Mouse (Mus musculus) heart, adult 2 months (tissue): ENCODE results near the gene Strip2.

Source experiments
- CTCF ChIP-seq: fragments of 200-600 bp; IDR thresholded peaks from 2 replicates; pipeline ENCODE4 v1.8.1; 2022; ENCODE audit warnings: antibody characterized with exemption, mild to moderate bottlenecking, moderate library complexity
- EP300 ChIP-seq: fragments of 200-500 bp; IDR thresholded peaks from 2 replicates; pipeline ENCODE4 v1.6.1; 2011; ENCODE audit warnings: low read depth, low read length, control low read depth; ENCODE audit not compliant: insufficient read depth
- POLR2A ChIP-seq: fragments of 200-500 bp; IDR thresholded peaks from 2 replicates; pipeline ENCODE4 v1.6.1; 2011; ENCODE audit warnings: mild to moderate bottlenecking, low read depth, low read length, control low read depth; ENCODE audit not compliant: insufficient read depth

GRCm38 (mm10) chr6:29944465-29944864, 27.7 kb downstream of the Strip2 start:
- no peak for TF ChIP-seq EP300
- TF ChIP-seq POLR2A = no peak
- TF ChIP-seq CTCF = no peak
